Mouse (Mus musculus): ENCODE measurements at regions not wholly inside any gene's neighbourhood (a gene's known extent, or its start where the extent isn't known, plus 50 kb on each side); places are given as distances from the start of the nearest gene placed in this dataset.

DNA sequence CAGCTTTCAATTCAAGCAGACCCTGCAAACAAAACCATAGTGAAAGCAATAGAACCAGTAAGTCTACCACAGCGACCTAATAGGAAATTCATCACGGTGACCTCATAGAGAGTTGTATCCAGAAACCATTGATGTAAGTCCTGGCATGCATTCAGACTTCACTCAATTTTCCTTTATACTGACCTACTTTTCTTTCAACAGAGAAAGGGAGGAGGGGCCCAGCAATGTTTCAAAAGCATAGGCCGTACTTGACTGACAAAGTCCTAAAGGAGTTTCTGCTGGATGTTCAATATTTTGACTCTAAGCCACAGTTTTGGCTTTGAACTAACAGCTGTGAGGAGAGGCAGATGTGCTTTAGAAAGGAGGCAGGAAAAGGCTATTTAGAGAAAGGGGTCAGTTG lies 88.4 kb downstream of the AI593442 start:
- ATAC-seq = no peak

DNA sequence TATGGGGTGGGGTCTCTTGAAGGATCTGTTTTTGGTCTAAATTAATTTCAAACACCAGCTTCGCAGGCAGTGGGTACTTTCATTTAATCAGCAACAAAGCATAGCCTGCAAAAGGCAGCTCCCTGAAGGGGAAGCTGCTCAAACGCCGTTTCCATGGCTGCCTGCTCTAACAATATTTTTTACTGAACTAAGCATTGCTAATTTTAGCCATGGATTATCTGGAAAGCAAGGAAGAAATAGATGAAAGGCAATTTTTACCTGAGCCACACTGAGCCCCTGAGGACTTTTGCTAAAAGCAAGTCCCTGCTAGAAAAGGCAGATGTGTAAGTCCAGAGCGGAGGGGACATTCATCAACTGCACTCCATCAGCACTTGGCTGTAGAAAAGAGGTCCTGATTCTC lies 105.5 kb downstream of the AI593442 start:
- no peak for ATAC-seq

DNA sequence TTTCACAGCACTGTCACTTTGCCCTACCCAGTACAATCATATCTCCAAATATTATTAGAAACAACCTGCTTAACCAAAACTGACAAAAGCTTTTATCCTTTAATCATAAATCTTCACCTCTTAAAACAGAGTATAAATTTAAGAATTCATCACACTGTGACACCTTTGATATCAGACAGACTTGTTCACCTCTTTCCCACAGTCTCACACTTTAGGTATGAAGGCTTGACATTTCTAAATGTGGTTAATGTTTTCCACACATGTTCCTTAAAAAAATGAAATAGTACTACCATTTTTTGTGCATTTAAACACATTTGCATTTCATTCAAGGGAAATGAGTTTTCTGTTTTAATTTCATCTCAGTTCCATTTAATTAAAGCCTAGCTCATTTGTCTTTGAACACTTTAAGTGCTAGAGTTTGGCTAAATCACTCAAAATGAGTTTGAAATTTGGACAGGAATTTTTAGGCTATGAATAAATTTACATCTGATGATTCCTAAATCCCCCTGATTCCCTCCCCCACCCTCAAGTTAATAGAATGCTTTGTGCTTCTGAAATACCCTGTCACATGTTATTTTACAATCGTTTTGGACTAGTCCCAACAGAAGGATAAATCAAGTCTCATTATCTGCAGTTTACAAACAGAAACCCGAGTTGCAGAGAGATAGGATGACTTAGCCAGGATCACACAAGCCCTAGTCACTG lies 127.9 kb downstream of the AI593442 start:
- no peak for ATAC-seq

DNA sequence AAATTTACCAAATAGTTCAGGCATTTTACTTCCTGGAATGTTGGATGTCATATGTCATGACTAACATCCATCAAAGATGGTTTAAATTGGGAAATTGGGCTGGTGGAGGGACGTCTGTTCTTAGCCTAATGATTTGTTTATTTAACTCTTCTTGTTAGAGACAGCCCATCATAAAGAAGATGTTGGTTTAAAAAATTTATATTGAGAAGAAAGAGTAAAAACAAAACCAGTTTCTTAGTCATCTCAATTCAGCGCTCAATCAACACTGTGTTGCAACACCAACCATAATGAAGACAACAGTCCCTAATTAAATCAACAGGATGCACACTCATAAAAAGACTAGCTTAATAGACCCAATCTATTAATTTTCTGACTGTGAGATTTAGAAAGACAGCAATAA lies 133.5 kb downstream of the AI593442 start:
- ATAC-seq = no peak

DNA sequence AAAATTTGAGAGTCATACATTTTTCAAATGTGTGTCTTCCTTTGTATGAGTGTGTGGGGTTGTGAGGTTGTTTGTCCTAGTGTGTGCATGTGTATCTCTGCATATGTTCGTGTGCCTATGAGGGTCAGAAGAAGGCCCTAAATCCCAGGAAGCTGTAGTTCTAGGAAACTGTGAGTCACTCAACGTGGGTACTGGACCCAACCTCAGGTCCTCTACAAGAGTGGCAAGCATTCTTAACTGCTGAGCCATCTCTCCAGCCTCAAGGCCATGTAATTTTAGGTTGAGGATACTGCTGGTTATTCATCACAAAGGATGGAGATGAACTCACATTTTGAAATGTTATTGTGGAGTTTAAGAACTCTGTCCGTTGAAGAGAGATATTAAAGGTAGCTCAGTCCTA lies 140.5 kb downstream of the AI593442 start:
- no peak for ATAC-seq

DNA sequence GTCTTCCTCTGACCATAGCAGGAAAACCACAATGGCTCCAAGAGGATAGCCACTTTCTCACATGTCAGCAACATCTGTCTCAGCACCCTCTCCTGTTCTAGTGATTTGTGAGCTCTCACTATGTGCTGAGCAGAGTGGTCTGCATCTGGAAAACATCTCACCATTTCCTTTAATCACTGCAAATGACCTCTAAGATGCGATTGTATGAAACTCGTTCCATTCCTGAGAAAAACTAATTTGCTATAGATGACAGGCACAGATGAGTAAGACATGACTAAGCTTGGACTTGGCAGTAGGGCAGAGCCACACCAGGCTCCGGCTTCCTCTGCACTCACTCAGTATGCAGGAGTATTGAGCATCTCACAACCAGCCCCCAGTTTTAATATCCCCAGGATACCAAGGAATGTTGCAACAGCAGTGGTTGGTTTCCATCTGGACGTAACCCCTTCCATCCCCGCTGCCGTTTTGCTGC lies 150.1 kb downstream of the AI593442 start:
- ATAC-seq = no peak

DNA sequence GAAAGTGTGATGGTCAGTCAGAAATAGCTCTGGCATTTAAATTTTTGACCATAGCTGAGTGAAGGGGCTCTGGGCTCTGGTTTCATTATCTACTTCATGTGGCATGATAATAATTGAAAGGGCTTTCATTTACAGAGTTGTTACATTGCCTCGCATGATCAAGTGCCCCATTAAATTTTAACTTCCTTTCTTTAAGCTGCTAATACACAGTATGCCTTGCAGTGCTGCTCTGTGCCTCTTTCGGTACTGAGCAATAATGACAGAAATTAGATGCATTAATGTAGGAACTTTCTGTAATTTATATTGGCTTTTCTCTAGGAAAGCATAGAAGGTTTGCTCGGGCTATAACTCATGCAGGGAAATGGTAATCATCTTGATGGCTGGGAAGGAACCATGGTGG lies 179.1 kb downstream of the AI593442 start:
- ATAC-seq = no peak

DNA sequence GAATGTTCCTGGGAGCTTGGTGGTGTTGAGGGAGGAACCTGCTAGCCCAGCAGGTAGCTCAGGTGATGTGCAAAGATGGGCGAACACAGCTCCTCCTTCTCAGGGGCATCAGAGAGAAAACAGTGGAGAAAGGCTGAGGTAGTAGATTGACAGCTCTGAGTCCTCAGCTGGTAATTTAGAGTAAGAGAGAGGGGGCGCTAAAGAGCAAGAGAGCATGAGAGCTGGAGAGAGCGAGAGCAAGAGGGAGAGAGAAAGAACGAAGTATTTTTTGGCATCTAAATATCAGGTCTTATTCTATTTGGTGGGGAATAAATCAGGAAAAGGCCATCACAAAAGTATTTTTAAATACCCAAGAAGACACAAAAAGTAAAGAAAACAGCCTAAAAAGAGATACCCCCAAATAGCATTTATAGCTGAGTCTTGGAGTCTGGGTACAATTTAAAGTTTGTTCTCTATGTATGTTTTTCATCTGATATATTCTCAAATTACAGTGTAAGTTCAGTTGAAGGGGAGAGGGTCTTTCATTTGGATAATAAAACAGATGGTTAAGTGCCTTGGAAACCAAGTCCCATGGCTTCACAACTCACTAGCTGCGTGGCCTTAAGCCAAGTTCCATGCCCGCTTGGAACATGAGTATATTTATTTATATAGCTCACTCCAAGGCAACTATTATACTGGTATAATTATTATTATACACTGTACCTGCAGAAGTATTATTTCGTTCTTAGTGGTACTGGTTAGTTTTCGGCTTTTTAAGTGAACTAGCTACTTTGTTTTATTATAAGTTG lies 183.9 kb downstream of the AI593442 start:
- ATAC-seq = no peak

DNA sequence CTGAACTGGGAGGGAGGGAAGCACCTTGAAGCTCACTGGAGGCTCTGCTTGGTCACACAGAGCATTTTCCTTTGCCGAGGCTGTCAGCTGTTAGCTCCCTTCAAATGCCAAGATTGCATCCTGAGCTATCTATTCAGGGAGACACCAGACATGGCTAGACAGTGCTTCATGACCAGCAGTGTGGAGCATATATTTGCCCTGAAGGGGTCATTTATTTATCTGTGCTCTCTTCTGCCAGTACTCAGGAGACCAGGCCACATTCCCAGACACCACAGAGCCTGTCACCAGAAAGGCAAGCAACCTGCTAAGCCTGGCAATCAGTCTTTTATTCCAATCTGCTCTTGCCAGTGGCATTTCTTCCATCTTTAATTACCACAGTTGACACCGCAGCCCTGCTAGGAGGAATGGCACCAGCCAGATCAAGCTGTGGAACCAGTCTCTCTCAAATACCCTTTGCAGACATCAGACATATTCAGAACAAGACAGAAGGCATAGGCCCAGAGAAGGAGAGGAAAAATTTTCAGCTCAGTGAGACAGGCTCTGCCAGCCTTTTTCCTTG lies 186.6 kb downstream of the AI593442 start:
- ATAC-seq = no peak

DNA sequence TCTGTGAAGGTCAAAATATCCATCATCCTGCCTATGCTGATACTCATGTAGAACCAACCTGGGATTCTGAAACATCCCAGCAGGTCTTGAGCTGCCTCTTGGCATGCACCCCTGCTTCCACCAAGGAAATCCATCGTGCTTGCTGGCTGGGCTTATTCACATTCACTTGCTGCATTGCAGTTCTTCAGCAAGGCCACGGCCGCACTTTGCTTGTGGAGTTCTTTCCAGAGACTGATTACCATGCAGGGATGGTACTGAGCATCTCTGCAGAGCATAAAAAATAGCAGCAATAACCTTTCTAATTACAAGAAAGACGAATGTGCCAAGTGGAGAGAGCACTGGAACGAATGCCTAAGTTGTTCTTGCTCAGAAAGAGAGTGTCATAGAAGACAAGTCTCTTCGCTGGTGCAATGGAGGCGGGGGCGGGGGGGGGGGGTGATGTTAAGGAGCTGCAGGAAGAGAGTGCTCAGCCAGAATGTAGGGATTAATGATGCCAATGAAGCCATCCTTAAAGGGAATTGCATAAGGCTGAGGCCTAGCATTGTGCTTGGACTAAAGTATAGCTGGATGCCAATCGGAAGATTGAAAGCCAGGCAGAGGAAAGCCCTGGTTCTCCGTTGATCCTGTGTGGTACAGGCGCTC lies 205.9 kb downstream of the AI593442 start:
- no peak for ATAC-seq

DNA sequence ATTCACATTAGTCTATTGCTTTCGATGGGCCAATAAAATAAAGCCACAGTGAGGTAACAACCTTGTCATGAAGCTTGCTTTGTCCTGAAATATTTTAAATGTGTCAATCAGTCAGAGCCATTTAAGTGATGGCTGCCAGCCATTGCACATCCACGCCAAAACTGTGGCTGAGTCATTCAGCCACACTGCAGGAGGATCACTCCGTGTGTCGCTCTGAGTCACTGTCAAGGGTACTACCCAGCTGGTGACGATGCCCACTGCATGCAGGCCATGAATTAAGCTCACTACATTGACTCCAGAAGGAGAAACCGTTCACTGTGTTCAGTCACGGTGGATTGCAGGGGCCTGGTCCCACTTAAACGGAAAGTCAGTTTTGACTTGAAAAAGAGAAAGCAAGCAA lies 206.7 kb downstream of the AI593442 start:
- ATAC-seq = no peak

DNA sequence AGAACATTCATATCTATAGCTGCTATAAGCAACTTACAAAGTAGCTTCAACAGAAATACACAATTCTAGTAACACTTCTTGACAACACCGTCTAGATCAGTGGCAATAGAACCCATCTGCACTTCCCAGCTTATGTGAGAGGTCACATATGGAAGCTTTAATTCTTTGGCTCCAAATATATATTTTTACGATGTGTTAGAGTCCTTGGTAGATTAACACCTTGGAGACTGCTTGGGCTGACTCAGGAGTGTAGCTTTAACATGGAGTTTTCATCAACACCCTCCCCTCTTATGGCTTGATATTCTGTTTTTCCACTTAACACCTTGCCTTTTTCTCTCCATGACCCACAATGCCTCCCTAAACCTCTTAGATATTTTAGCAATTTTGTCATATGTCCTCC lies 221.1 kb downstream of the AI593442 start:
- no peak for ATAC-seq

DNA sequence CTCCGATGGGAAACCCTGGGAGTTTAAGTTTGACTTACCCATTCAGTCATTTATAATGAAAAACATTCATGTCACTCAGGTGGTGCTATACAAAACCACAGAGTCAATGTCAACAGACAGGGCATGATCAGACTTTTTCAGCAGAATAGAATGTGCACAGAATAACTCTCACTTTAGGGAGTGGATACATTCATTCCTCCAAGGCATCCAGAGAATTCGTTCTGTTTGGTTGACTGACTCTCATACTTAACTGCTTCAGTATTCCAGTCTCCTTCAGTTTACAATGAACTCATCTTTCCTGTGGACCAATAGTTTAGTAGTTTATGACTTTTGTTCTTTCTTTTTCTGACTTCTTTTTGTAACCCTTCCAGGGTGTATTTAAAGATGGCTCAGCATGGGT lies 225.1 kb downstream of the AI593442 start:
- no peak for ATAC-seq

DNA sequence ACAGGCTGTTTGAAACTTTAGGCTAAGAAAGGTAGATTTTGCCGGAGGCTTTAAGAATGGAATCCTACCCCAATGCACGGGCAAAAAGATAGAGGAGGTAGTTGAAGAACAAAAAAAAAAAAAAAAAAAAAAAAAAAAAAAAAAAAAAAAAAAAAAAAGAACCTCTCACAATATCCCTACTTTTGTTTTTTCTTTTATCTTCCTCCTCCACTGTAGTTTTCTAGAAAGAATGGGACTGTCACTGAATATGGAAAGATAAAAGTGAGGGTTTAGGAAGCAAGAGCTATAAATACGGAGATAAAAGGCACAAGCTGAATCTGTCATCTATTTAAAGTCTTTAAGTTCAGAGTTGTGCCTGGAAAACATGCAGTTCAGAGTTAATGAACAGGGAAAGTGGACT lies 227.8 kb downstream of the AI593442 start:
- no peak for ATAC-seq

DNA sequence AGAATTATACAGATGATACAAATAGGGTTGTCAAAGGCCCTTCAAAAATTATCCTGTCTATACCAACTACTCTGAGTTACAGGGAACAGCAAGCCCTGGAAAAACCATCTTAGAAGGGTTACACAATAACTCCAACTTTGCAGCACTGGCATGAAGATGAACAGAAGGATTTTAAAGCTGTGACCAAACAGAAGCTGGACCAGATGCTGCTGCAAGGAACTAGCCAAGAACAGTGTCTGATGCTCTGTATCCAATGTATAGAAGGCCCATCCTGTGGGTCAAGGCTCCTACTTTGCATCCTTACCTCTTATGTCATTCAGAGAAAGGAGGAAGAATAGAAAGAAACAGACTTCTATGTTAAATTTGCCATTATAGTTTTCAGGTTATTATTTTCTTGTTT lies 231.3 kb downstream of the AI593442 start:
- ATAC-seq = no peak

DNA sequence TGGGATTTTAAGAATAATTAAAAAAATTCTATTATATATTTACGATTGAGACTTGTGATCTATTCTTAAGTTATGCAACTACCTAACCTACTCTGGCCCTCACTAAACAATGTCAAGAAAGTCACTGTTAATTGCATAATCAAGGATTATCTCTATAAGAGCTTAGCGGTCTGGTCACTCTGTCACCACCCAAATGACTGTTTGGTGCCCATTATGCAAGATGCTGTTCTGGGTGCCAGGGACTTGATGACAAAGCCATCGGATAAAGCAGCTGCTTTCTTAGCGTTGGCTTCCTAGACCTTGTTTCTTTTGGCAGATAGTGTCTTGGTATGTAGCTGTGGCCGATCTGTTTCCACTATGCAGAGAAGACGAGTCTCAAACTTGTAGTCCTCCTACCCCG lies 236.4 kb downstream of the AI593442 start:
- ATAC-seq = no peak

DNA sequence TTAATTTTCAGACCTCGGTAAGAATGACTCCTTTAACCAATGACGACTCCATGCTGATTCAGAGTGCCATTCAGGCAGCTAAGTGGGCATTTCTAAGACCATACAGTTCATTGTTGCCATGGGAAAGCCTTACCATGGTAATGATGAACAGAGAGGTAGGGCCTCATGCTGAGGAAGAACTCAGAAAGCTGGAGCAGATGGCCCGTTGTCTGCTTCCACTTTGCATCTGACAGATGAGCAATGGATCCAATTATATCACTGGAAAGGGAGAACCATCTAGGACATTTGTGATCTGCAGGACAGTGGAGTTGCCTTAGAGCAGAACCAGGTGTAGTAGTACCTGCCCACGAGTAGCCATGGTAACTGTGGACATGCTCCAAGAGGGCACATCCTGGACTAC lies 245.4 kb downstream of the AI593442 start:
- ATAC-seq = no peak

DNA sequence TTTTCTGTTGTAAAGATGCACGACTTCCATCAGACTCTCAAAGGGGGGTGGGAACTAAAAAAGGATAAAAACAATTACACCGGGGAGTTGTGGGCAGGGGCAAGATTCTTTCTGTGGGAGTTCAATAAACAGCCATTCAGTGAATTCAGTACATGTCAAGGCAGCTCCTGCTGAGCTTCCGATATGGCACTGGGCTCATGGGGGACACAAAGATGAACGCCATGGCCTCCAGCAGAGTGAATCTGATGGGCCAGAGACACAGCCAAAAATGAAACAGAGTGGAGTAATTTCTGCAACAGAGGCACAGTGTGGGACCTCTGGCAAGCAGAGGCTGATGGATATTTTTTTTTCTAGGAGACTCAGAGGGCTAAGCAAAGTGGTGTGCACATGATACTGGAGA lies 254.2 kb downstream of the AI593442 start:
- no peak for ATAC-seq

DNA sequence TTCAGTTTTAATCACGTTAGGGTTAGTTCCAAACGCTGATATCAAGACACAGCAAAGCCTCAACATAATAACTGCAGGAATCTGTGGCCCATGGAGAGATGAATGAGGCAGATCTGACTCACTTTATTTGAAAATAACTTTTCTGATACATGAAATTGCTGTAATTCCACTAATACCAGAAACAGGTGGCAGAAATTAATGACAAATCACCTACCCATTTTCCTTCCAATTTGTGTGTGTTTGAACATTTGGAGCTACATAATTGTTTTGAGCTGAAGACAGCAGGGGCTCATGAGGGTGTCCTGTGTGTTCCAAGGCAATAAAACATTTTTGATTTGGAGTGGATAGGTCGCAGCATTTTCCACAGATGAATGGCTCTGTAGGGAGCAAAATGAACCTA lies 254.2 kb upstream of the Zc3h12c start:
- no peak for ATAC-seq

DNA sequence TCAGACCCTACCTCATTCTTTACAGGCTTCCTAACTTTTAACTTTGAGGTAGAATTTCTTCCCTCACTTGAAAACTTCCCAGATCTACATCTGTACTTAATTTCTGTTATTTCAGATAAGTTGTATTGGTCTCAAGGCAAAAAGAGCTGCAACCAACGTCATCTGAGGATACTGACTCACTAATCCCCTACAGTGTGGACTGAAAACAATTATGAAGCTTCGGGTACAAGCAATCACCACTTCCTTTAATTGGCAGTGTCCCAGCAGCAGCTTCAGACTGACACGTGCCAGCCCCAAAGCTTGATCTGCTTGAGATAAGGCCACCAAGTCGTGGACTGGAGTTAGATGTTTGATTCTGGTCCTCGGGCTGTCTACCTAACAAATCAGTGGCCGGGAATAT lies 247.3 kb upstream of the Zc3h12c start:
- ATAC-seq = no peak

DNA sequence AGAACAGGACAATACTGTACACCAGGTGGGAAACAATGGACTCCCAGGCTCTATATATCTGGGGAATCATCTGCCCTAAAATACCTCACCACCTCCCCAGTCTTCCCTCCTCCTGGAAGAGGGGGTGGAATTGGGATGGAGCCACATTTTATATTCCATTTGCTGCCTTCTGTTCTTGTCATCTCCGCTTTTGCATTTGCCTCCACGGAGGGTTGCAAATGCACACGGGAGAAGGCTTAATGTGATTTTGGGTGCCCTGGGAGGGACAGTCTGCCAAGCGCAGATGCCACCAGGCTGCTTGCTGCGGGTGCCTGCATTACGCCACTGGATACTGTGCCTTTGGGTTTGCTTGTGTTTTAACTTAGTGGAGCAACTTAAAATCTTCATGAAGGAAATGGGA lies 239.5 kb upstream of the Zc3h12c start:
- ATAC-seq = no peak

DNA sequence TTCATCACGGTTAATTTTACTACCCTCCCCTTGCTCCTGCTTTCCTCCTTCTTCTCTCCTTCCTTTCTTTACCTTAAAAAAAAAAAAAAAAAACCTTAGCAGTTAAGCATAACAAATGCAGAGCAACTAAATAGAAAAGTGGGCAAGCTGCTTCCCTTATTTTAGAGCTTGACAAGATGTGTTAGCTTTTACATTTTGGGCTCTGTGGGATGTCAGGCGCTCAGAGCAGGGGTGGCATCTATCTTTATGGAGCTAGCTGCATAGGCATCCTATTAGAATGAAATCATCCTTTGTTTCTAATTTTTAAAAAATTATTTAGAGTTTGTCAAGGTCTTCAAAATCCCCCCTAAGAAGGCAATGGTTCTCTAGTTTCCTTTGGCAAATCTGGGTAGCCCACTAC lies 234.1 kb upstream of the Zc3h12c start:
- ATAC-seq = no peak

DNA sequence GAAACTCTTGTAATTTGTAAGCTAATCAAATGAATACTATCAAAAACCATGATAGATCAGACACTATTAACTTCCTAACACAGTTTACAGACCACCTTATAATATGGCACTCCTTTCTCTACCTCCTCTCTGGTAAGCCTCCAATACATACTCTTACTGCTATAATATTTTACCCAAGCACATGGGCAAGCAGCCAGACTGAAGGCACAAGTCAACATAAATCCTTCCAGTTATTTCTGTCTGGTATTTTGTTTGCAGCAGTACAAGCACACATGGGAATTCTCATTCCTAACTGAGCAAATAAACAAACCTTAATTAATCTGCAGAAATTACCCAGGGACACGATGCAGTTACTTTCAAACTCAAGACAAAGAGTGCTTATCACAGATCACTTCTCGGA lies 210.7 kb upstream of the Zc3h12c start:
- no peak for ATAC-seq

DNA sequence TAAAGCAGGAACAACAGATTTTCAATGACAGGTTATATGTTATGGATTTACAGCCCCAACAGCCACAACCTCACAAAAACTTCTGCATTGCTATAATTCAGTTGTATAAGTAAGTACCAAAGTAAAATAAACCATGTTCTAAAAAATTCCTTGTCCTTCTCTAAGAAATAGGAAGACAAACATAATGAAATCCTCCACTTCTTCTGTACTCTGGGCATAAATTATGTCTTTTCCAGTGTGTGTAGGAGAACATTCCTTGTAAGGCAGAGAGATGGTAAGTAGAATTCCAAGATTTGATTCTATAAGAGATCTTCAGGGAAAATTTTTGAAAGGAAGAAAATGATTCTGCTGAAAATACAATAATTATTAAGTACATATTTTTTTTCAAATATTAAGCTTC lies 209.4 kb upstream of the Zc3h12c start:
- no peak for ATAC-seq
